Mouse (Mus musculus): ENCODE data around the gene Gm49318. TPM values are rescaled to one million over a fixed set of nuclear protein-coding genes. Genes with fewer than 3 reads are reported as not detected.

Gene Gm49318
- polyA plus RNA-seq, 1 experiment = not detected

Other genes starting within 250 kb of the Gm49318 start
- 7.7 and 46.6 TPM in 2 replicates for gene Angptl8, start 235.7 kb downstream of the Gm49318 start, polyA plus RNA-seq (2012; rRNA removed)
- 76.2 and 76.8 TPM in 2 replicates for gene Dock6, start 218.6 kb downstream of the Gm49318 start, polyA plus RNA-seq (2012; rRNA removed)
- gene Rab3d, start 153.1 kb downstream of the Gm49318 start, polyA plus RNA-seq (2012; rRNA removed) = 99.0 and 149 TPM in 2 replicates
- gene Ccdc159, start 143.8 kb downstream of the Gm49318 start, polyA plus RNA-seq (2012; rRNA removed) = 7.8 and 8.3 TPM in 2 replicates
- gene Tmem205, start 143.7 kb downstream of the Gm49318 start, polyA plus RNA-seq (2012; rRNA removed) = 174 and 269 TPM in 2 replicates
- 9.2 and 9.8 TPM in 2 replicates for gene Plppr2, start 134.2 kb downstream of the Gm49318 start, polyA plus RNA-seq (2012; rRNA removed)
- 6.9 and 10.4 TPM in 2 replicates for gene Swsap1, start 115.5 kb downstream of the Gm49318 start, polyA plus RNA-seq (2012; rRNA removed)
- 5.7 and 6.4 TPM in 2 replicates for gene Epor, start 107.8 kb downstream of the Gm49318 start, polyA plus RNA-seq (2012; rRNA removed)
- 30.4 and 37.1 TPM in 2 replicates for gene Rgl3, start 81.8 kb downstream of the Gm49318 start, polyA plus RNA-seq (2012; rRNA removed)
- gene Ccdc151, start 68.6 kb downstream of the Gm49318 start, polyA plus RNA-seq (2012; rRNA removed) = 0.66 and 1.2 TPM in 2 replicates
- gene Prkcsh, start 68.5 kb downstream of the Gm49318 start, polyA plus RNA-seq (2012; rRNA removed) = 72.1 and 108 TPM in 2 replicates
- gene Elavl3, start 19.2 kb downstream of the Gm49318 start, polyA plus RNA-seq (2012; rRNA removed) = 0.05 and 0.20 TPM in 2 replicates
- gene Zfp653, start 117 bp upstream of the Gm49318 start, polyA plus RNA-seq (2012; rRNA removed) = 12.7 and 15.7 TPM in 2 replicates
- gene Ecsit, start 14.2 kb upstream of the Gm49318 start, polyA plus RNA-seq (2012; rRNA removed) = 43.8 and 48.3 TPM in 2 replicates
- 145 and 181 TPM in 2 replicates for gene Cnn1, start 28.0 kb upstream of the Gm49318 start, polyA plus RNA-seq (2012; rRNA removed)
- gene Elof1, start 45.9 kb upstream of the Gm49318 start, polyA plus RNA-seq (2012; rRNA removed) = 145 and 171 TPM in 2 replicates
- gene Acp5, start 64.5 kb upstream of the Gm49318 start, polyA plus RNA-seq (2012; rRNA removed) = 256 and 495 TPM in 2 replicates
- gene Pigyl, start 85.6 kb upstream of the Gm49318 start, polyA plus RNA-seq (2012; rRNA removed) = 96.3 and 128 TPM in 2 replicates
- gene Zfp872, start 116.8 kb upstream of the Gm49318 start, polyA plus RNA-seq (2012; rRNA removed) = 0.93 and 1.0 TPM in 2 replicates
- gene Zfp809, start 154.5 kb upstream of the Gm49318 start, polyA plus RNA-seq (2012; rRNA removed) = 21.1 TPM in 2 replicates
- gene Zfp599, start 188.6 kb upstream of the Gm49318 start, polyA plus RNA-seq (2012; rRNA removed) = 0.26 and 0.30 TPM in 2 replicates
- 11.2 and 13.2 TPM in 2 replicates for gene Zfp810, start 236.4 kb upstream of the Gm49318 start, polyA plus RNA-seq (2012; rRNA removed)